Mouse (Mus musculus): ENCODE measurements around the gene Pigh.

Pigh gene

DNA sequence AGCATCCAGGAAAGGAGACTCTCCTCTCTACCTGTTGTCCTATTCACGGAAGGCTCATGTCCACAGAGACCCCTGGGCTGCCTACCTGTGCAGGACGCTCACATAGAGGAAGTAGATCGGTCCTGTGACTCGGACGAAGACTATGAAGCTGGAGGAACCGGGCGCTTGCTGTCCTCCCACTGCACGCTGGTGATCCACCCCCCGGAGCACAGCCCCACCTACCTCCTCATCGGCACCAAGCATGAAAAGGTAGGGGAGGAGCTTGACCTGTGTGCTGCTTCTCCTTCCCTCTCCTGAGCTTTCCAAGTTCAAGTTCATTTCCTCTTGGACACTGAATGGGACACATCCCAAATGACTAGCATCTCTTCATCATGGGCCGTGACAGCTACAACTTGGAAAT lies 21.1 kb downstream of the Pigh start:
- intact Hi-C loops (cut with DNase I), result no loop called here

- intact Hi-C loops (cut with DNase I), result no loop called here
Measured at GRCm38 (mm10) chr12:79067526-79067925, 21.9 kb downstream of the Pigh start.

DNA sequence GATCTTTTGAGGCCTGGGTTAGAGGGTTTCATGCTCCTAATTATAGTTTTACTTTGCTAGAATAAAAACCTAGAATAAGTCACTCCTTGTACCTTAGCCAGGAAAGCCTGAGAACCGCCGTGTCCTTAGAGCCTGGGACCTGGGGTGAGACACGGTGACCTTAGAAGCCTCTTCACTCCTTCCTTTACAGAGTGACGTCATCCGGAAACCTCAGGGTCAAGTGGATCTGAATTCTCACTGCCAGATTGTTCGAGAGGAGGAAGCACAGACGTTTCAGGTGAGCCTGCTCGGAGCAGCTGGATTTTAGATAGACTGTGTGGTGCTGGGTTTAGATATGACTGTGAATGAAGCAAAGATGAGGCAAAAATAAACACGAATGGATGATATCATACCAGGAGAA lies 23.0 kb downstream of the Pigh start:
- intact Hi-C loops (cut with DNase I), result no loop called here

DNA sequence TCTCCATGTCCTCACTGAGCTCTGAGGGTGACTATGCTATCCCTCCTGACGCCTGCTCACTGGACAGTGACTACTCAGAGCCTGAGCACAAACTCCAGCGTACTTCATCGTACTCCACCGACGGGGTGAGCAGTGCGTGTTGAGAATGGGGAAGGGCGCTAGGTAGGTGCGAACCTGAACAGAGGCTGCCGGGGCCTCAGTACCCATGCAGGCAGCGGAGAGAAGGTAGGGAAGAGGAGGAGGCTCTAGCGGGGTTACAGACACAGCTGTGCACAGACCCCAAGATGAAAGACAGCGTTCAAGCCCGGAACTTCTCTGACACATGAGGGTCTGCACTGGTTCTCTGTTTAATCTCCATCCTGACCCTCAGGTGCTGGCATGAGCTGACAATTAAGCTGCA lies 25.0 kb downstream of the Pigh start:
- intact Hi-C loops (cut with DNase I), result no loop called here

- intact Hi-C loops (cut with DNase I), result no loop called here
Measured at GRCm38 (mm10) chr12:79060766-79061652, 28.4 kb downstream of the Pigh start.

DNA sequence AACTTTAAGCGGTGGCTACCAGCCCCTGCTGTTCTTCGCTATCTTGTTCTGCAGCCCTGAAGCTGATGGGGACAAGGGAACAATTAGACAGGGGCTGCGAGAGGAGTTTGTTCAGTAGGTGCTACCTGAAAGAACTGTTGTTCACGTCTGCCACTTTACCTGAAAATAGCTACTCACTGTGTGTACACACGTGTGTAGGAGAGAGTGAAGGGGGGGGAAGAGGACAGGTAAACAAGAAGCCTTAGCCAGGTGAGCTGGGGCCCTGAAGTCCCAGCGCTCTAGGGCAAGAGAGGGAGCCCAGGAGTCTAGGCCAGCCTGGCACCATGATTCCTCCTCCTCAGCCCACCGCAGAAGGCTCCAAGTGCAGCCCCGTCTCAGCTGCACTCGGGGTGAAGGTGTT lies 29.3 kb downstream of the Pigh start:
- intact Hi-C loops (cut with DNase I), result no loop called here

DNA sequence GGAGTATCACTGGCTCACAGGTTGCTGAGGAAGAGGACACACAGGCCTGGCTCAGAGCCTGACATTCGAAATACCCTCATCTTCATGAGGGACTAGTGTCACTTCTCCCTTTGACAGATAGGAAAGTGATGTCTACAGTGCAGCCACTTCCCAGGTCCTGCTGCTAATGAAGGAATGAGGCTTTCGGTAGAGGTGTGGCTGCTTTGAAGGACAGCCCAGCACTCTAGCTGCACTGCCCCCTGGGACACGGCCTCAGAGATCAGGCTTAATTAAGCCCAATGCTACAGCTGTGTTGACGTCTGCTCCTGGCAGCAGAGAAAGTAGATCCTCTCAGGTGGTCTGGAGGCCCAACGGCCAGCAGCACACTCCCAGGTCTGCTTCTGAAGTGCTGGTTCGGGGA lies 29.9 kb downstream of the Pigh start:
- intact Hi-C loops (cut with DNase I), result no loop called here

- intact Hi-C loops (cut with DNase I), result no loop called here
Measured at GRCm38 (mm10) chr12:79055276-79055675, 34.2 kb downstream of the Pigh start.

- intact Hi-C loops (cut with DNase I), result no loop called here
Measured at GRCm38 (mm10) chr12:79052073-79052472, 37.4 kb downstream of the Pigh start.

DNA sequence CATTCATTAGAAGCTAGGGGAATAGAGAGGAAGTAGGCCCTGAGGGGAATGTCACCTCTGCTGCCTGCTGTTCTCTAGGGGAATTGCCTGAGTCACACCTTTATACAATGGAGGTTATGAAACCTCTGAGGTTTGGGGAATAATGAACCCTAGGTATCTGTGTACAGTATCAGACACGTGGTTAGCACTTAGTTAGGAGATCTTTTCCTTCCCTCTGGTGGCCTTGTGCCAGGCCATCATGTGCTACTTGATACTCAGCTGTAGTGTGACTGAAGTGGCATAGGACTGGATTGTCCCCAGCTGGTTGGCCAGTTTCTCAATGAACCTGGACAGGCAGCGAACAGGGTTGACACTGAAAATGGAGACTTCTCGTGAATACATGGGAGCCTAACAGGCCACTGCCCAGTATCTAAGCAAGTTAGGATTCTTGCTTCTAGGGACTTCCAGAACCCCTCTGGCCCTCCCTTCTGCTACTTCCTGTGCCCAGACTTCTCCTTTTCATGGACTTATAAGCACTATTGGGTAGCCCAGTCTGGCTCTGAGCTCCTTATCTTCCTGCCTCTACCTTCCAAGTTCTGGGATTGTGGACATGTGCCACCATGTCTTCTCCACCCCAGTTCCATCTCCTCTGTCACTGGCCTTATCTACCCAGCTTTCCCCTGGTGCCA lies 38.8 kb downstream of the Pigh start:
- intact Hi-C loops (cut with DNase I), result no loop called here

GRCm38 (mm10) chr12:79049807-79050206 lies 39.6 kb downstream of the Pigh start:
- intact Hi-C loops (cut with DNase I), result no loop called here

- intact Hi-C loops (cut with DNase I), result no loop called here
Measured at GRCm38 (mm10) chr12:79048898-79049297, 40.6 kb downstream of the Pigh start.

DNA sequence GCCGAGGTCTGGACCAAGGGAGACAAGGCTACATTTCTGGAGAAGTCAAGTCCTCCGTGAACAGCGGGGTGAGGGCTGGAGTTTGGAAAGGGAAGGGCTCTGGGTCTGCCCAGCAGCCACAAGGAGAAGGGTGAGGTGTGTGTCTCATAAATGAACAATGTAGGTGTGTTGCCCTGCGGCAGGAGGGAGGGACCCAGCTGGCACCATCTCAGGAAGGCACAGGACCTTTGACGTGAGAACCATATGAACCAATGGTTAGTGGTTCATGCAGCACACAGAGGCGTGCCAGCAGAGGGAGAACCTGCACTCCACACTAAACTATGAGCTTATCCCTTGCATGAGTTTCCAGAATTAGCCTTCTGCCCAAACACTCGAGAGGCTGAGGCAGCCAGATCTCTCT lies 42.2 kb downstream of the Pigh start:
- intact Hi-C loops (cut with DNase I), result no loop called here

DNA sequence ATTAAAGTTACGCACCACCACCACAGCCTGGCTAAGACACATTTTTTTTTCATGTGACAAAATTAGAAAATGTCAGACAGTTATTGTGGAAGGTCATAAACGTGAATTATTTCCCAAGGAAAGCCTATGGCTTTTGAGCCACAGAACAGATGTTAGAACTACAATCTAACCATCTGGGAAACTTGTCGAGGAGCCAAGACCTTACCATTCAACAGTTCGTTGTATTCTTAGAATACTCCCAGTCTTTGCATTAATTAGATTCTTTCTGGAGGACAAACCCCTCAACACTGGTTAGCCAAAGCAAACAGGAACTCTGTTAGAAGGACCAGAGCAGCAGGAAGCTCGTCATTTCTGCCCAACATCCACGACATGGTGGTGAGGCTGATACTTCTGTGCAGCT lies 43.3 kb downstream of the Pigh start:
- intact Hi-C loops (cut with DNase I), result no loop called here

GRCm38 (mm10) chr12:79044668-79045067 lies 44.8 kb downstream of the Pigh start:
- intact Hi-C loops (cut with DNase I), result no loop called here

DNA sequence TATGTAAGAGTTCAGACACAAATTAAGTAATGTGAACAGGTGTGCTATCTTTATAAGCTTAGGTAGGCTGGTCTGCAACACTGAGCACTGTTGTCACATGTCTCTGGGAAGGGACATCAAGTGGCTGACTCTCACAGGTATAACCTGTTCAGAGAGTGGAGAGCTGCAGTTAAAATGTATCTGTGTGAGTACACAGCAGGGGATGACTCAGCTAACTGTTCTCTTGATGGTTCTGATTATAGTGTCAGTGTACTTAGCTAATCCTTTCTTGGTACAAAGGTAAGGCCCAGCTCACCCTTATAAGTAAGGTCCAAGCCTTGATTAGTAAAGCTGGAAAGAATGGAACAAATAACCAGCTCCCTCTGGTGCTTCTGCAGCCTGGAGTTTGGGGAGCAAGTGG lies 48.0 kb downstream of the Pigh start:
- intact Hi-C loops (cut with DNase I), result no loop called here

- intact Hi-C loops (cut with DNase I), result no loop called here
Measured at GRCm38 (mm10) chr12:79040201-79040827, 49.1 kb downstream of the Pigh start.

GRCm38 (mm10) chr12:79039708-79040107 lies 49.7 kb downstream of the Pigh start:
- intact Hi-C loops (cut with DNase I), result no loop called here

- intact Hi-C loops (cut with DNase I), result no loop called here
Measured at GRCm38 (mm10) chr12:79035349-79035748, 54.1 kb downstream of the Pigh start.

DNA sequence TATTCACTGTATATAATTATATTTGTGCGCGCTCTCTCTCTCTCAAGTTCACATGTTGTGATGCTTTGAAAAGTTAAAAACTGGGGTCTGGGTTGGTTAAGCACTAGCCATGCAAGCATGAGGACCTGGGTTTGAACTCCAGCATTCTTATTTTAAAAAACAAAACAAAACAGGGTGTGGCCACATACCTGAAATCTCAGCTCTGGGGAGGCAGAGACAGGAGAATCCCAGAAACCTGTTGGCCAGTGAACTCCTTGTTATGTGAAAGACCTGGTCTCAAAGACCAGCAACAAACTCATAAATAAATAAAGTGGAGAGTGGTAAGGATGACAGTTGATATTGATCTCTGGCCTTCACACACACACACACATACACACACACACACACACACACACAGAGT lies 55.1 kb downstream of the Pigh start:
- intact Hi-C loops (cut with DNase I), result no loop called here
